Mouse (Mus musculus): Measurements from ENCODE around the gene Tma7.

DNA sequence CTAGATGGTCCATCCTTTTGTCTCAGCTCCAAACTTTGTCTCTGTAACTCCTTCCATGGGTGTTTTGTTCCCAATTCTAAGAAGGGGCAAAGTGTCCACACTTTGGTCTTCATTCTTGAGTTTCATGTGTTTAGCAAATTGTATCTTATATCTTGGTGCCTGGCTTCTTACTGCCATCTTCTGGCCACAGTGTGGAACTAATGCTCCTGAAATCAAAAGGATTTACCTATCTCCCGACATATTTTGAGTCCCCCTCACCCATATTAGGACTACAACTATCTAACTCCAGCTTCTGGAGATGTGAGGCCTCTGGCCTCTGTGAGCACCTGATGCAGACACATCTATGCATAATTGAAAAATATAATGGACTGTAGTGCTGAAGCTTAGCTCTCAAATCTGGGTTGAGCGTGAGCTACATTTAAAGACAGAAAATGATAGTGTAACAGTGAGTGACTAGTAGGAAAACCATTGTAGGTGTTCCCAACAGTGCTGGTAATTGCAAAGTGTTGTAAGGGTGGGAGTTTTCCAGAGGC lies 40.2 kb upstream of the Tma7 start:
- peak; percentile 55; the same call in 1 of the 2 replicates for TF ChIP-seq CTCF (IDR thresholded peaks at IDR 0.05; ENCODE audit: low read depth)
- no peak for TF ChIP-seq EP300 (IDR thresholded peaks at IDR 0.05; ENCODE audit: low read depth)

All from liver, embryonic 14.5 days (tissue).